Mouse (Mus musculus) cerebellum, adult 9-11 months (tissue): ENCODE data around the gene Shld2.
"Not testable (repeated sequence)": the region's sequence is repeated elsewhere in the genome, so short reads cannot be mapped to it uniquely, and the experiment has no call there.

Source experiments
- DNase-seq: peaks from one replicate; pipeline ENCODE4 v3.0.0; 2022

Shld2 gene

GRCm38 (mm10) chr14:34318113-34318512, 7.8 kb upstream of the Shld2 start:
- DNase-seq, result no peak

DNA sequence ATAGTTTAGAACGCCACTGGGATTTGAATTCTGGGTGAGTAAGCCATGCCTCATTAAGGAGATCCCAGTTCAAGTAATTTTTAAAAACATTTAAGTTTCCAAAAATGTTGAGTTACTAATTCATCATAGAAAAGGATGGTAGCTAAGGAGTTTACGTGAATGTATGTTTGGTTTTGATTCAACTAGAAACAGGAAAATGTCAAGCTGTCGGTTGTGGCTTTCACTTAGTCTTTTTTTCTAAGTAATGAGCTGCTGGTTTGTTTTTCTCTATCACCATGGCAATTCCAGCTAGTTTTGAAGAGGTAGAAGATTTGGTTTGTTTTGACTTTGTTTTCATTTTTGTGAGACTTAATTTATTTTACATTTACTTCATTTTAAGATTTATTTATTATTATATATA, 7.1 kb upstream of the Shld2 start:
- no peak for DNase-seq

DNA sequence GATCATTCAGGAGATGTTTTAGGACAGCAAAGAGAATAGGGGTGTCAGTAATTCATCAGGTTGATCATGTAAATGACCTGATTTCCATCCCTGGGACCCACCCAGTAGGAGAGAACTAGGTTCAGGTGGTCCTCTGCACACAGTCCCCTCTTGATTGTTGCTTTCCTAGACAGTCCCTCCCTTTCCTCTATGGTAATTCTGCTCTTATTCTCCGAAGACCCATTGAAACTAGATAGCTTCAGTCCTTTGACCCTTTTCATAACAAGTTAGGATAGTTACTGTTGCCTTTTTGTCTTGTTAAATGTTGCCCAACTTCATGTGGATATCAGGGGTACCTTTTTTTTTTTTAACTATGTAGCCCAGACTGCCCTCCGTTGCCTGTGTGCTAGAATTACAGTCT, 6.1 kb upstream of the Shld2 start:
- DNase-seq, result no peak

DNA sequence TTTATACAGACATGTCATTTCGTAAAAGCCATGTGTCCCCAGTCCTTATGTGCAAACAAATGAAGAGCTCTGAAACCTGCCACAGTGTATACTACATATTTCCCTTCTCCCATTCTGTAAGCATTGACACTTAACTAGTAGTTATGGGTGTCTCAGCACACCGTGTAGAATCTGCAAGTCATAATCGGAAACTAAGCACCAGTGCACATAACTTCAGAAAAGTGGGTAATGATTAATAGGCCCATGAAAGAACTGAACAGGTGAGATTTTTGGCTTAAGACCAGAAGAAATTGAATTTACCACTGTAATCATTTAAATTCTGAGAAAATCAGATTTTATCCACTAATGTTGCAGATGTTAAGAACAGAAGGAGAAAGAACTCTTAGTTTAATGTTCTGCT, 4.5 kb upstream of the Shld2 start:
- no peak for DNase-seq

DNA sequence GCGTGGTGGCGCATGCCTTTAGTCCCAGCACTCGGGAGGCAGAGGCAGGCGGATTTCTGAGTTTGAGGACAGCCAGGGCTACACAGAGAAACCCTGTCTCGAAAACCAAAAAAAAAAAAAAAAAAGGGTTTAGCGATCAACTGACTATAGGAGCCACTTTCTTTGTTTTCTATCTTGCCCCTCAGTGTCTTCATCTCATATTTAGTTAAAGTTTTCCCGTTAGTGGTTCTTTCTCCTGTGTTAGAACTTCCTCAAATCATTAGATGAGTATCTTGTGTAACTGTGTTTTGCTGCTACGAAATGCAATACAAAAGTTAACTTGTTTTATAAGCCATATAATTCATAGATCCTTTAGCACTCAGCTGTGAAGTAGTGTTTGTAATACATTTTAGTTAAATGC, 4.1 kb upstream of the Shld2 start:
- DNase-seq, result not testable (repeated sequence)

GRCm38 (mm10) chr14:34313612-34314011, 3.3 kb upstream of the Shld2 start:
- no peak for DNase-seq

- DNase-seq, result no peak
Measured at GRCm38 (mm10) chr14:34312339-34313048, 2.2 kb upstream of the Shld2 start.

DNA sequence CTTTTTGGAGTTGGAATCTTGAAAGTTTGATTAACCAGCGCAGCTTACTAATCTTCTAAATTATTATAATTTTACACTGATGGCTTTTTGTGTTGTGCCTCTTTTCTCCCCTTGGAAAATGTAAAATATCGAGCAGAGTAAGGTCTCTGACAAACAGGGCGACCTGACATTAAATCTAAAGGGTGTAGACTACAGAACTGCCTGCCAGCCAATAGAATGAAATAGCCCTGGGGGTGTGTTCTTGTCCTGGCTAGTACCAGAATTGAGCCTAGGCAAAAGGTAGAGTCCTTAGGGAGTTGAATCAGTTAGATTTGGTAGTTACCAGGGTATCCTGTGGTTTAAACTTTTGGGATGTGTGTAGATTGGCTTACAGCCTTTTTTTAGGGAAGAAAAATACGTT, 1.4 kb upstream of the Shld2 start:
- peak; percentile 39 for DNase-seq

GRCm38 (mm10) chr14:34311021-34311631, 833 bp upstream of the Shld2 start:
- peak; percentile 77 for DNase-seq

DNA sequence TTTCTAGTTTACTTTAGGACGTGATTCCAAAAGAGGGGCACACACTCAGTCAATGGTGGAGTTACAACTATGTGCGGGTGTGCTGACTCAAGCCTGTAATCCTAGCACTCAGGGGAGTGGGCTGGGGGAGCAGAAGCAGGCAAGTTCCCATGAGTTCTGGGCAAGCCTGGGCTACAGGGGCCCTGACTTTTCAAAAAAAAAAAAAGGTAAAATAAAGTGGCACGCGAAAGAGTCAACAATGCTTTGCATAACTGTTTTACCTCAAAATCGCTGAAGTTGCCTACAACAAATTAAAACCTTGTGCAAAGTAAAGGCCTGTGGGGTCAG, 423 bp downstream of the Shld2 start:
- no peak for DNase-seq

- DNase-seq, result peak; percentile 38
Measured at GRCm38 (mm10) chr14:34309266-34309665, 1.0 kb downstream of the Shld2 start.

DNA sequence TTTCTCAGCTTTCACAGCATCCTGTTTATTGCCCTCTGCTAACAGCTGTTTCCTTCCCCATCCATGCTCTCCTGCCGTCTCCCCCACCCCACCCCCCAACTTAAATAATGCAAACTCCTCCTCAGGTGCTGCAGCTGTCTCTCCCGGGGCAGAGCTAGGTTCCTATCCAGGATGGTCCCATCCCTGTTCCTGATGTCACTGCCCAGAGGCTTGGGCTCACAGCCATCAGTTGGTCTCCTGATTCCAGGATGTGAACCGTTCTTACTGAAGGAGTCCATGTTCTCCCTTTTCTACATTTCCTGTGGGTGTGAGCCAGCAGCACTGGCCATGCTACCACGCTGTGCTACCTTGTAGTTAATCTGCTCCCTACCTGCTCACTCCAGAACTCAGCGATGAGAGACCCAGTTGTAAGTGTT, 7.0 kb downstream of the Shld2 start:
- no peak for DNase-seq

DNA sequence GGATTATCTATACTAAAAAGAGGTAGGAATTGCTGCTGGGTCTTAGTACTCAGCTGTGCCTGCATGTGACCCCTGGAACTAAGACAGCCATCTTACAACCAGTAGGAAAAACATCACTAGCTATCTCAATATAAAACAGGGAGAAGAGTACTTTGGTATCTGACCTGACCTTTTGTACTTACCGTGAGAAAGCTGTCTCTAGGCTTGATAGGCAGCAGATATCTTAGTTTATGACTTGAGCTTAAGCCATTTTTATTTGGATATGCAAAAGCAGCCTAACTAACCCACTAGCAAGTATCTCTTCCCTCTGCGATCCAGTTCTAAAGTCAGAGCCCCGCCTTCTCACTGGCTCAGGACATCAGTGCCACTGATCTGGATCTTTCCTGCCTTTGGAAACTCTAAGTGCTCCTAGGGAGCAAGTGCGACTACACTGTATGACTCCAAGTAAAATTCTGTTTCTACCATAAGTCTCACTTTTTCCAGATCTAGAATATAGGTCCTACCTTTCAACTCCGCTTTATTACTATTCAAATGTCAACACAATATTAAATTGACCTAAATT, 7.5 kb downstream of the Shld2 start:
- DNase-seq, result no peak

DNA sequence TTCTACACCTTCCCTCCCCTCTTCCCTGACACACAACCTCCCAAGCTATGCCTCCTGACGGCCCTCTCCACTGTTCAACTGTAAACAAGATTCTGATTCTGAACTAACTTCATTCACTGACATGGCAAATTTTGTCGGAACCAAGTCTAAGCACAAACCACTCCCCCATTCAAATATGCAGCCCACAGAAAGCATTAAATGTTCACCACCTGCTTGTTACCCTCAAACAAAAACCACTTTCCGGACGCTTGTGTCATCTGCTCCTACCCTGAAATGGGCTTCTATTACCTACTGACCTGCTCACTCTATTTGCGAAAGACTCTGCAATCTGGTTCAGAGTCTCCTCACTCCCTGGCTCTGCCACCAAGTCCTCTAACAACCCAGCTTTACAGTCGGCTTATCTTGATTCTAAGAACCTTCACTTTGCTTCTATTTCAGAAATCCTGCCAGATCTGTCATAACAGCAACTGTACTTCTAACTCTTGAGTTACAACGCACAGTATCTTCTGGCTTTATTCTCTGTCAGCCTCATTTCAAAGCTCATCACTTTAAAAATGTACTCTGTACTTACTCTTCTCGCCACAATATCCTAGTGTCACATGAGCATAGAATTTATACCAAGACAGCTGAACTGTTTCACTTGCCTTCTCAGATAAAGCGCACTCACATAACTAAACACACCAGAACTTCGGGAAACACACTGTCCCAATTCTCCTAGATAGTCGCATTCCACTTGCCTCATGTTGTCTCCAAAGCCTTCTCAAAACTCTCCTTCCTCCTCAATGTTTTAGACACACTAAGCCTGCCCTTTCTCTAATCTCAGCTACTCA, 11.2 kb downstream of the Shld2 start:
- DNase-seq, result no peak

- DNase-seq, result no peak
Measured at GRCm38 (mm10) chr14:34297634-34298033, 12.7 kb downstream of the Shld2 start.

- no peak for DNase-seq
Measured at GRCm38 (mm10) chr14:34297038-34297437, 13.3 kb downstream of the Shld2 start.

DNA sequence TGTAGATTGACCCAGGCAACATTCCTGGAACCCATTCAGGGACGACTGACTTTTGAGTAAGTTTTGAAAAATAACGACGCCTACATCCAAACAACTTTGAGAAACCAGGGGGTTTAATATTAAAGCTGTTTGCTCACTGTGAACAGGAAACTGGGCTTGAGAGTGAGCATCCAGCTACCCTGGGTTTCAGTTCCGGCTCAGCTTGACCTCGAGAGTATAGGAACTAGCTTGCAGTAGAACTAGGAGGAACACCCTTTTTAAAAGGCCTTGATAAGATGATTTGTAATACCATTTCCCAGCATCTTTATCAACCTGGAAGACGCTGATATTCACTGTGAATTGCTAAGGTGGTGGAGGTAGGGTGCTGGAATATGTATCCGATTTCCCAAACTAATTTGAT, 13.9 kb downstream of the Shld2 start:
- no peak for DNase-seq

DNA sequence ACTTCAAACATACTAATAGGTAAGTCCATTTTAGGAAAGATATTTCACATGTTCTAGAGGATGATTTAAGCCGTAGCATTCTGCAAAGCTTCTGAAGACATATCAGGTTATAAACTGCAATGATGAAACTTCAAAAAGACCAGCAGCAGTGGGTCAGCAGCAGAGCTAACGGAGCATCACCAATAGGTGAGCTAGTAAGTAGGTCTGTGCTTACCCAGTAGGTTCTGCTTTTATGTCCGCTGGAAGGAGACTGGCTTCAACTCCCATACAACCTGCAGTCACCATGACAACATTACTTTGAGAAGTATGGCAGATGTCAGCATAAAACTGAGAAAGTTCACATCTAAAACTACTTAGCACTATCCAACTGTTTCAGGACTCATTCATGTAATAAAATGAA, 16.7 kb downstream of the Shld2 start:
- no peak for DNase-seq

GRCm38 (mm10) chr14:34290229-34290628, 20.1 kb downstream of the Shld2 start:
- DNase-seq, result no peak

- DNase-seq, result no peak
Measured at GRCm38 (mm10) chr14:34289259-34290015, 20.9 kb downstream of the Shld2 start.

GRCm38 (mm10) chr14:34288396-34288795, 21.9 kb downstream of the Shld2 start:
- no peak for DNase-seq

DNA sequence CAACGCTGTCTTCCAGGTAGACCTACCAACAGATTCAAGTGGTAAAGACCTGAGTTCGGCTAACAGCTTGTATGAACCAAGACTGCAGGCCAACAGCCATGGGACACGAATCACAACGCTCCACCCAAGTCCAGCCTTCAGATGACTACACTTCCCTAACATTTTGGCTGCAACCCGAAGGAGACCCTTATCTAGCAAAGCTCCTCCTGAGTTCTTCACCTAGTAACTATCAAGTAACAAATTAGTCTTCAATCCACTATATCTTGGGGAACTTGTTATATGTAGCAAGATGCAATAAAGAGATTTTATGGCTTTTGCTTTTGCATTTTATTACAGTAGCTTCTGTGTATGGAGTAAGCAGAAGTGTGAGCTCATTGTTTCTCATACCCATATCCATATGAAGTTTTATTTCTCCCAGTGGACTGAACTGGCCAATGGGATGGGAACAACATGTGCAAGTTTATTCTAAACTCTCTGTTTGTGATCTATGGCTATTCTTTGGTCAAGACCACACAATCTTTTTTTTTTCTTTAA, 28.5 kb downstream of the Shld2 start:
- DNase-seq, result no peak

DNA sequence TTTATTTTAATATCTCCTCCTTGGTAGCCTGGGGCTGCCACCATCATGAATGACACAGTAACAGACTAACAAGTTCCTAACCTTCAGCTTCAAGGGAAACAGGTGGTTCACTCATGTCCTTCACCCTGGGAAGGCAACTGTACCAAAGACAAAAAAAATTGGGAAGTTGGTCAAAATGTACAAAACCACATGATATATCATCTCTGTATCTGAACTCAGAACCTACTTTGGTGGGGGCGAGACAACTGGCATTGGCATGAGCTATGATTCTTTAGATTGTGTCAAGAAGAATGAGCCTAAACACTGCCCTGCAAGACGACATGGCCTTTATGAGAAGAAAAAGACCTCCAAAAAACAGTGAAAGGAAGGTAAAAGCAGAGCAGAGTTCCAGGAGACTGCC, 29.5 kb downstream of the Shld2 start:
- no peak for DNase-seq
